Mouse (Mus musculus): ENCODE results near the gene Tex13c3.
"Not testable (repeated sequence)": the region's sequence is repeated elsewhere in the genome, so short reads cannot be mapped to it uniquely, and the experiment has no call there.

The Tex13c3 gene

GRCm38 (mm10) chrX:19481219-19481618, at the start of gene Tex13c3:
Gene Tex13c3 (minus strand): TSS chrX:19481319.
- not testable (repeated sequence) for DNase-seq

GRCm38 (mm10) chrX:19489731-19490130, 8.6 kb upstream of the Tex13c3 start:
- no peak for DNase-seq

All from B cell, adult 2 months (primary cell).